Mouse (Mus musculus): ENCODE measurements around the gene Gab2. TPM values are rescaled to one million over a fixed set of nuclear protein-coding genes. Genes with fewer than 3 reads are reported as not detected.
A peak's percentile ranks its signal among the peaks of the same experiment; 100 is the strongest.

Gab2 gene
- polyA plus RNA-seq (2015; fragmentation: Nextera tagmentation; extraction: Ambion mirVana) = 5.4 and 6.0 TPM in 2 replicates

GRCm38 (mm10) chr7:97081242-97081958 lies at the start of gene Gab2:
Gene Gab2 (plus strand): TSS chr7:97081586.
- no peaks in the 10 kb centered on the region for H3K27me3 ChIP-seq (replicated peaks; ENCODE audit: control insufficient read depth, insufficient read depth, low read length)
- peak; percentile 84 for ATAC-seq
- H3K27ac ChIP-seq (ENCODE audit: low read length) = peak within 1 kb of the TSS; percentile 96
- H3K9me3 ChIP-seq (ENCODE audit: control insufficient read depth, low read length) = no peaks in the 10 kb centered on the region
- H3K4me1 ChIP-seq (ENCODE audit: control insufficient read depth, insufficient read depth, low read length) = peaks cover 20% of the 10 kb centered on the region
- under 1% methylated on average over 72 of the region's 83 CpGs for WGBS
- peak within 1 kb of the TSS; percentile 96 for H3K9ac ChIP-seq (ENCODE audit: low read depth, low read length)
- H3K36me3 ChIP-seq (ENCODE audit: control insufficient read depth, insufficient read depth, low read length) = no peaks in the 10 kb centered on the region
- H3K4me2 ChIP-seq (ENCODE audit: low read depth, low read length) = peak within 1 kb of the TSS; percentile 85
- peak within 1 kb of the TSS; percentile 86 for H3K4me3 ChIP-seq (ENCODE audit: low read length)

GRCm38 (mm10) chr7:97032412-97032811 lies 49.0 kb upstream of the Gab2 start:
- WGBS = 67% methylated on average over 2 of the region's 2 CpGs
- H3K9me3 ChIP-seq (ENCODE audit: control insufficient read depth, low read length) = no peaks in the 10 kb centered on the region
- no peaks in the 10 kb centered on the region; the same call in 1 of the 2 replicates for H3K36me3 ChIP-seq (ENCODE audit: control insufficient read depth, insufficient read depth, low read length)
- H3K27ac ChIP-seq (ENCODE audit: low read length) = no peak overlapping the region
- H3K4me2 ChIP-seq (ENCODE audit: low read depth, low read length) = no peak overlapping the region
- no peaks in the 10 kb centered on the region for H3K27me3 ChIP-seq (replicated peaks; ENCODE audit: control insufficient read depth, insufficient read depth, low read length)
- ATAC-seq = no peak
- no peak overlapping the region for H3K9ac ChIP-seq (ENCODE audit: low read depth, low read length)
- no peak overlapping the region for H3K4me3 ChIP-seq (ENCODE audit: low read length)
- H3K4me1 ChIP-seq (ENCODE audit: control insufficient read depth, insufficient read depth, low read length) = no peaks in the 10 kb centered on the region

- no peaks in the 10 kb centered on the region for H3K9me3 ChIP-seq (ENCODE audit: control insufficient read depth, low read length)
- H3K4me1 ChIP-seq (ENCODE audit: control insufficient read depth, insufficient read depth, low read length) = no peaks in the 10 kb centered on the region
- no peaks in the 10 kb centered on the region for H3K36me3 ChIP-seq (ENCODE audit: control insufficient read depth, insufficient read depth, low read length)
- no peak for ATAC-seq
- H3K4me3 ChIP-seq (ENCODE audit: low read length) = no peak overlapping the region
- H3K27me3 ChIP-seq (replicated peaks; ENCODE audit: control insufficient read depth, insufficient read depth, low read length) = no peaks in the 10 kb centered on the region
- H3K4me2 ChIP-seq (ENCODE audit: low read depth, low read length) = no peak overlapping the region
- WGBS = 74% methylated on average over 4 of the region's 4 CpGs
- H3K9ac ChIP-seq (ENCODE audit: low read depth, low read length) = no peak overlapping the region
- H3K27ac ChIP-seq (ENCODE audit: low read length) = no peak overlapping the region
Measured at GRCm38 (mm10) chr7:97039641-97040040, 41.7 kb upstream of the Gab2 start.

- Histone ChIP-seq H3K27ac (ENCODE audit: low read length) (no peak overlapping the region), H3K4me3 (ENCODE audit: low read length) (no peak overlapping the region), H3K4me2 (ENCODE audit: low read depth, low read length) (no peak overlapping the region), H3K36me3 (ENCODE audit: control insufficient read depth, insufficient read depth, low read length) (no peaks in the 10 kb centered on the region), H3K27me3 (replicated peaks; ENCODE audit: control insufficient read depth, insufficient read depth, low read length) (no peaks in the 10 kb centered on the region), H3K9me3 (ENCODE audit: control insufficient read depth, low read length) (no peaks in the 10 kb centered on the region), H3K9ac (ENCODE audit: low read depth, low read length) (no peak overlapping the region), H3K4me1 (ENCODE audit: control insufficient read depth, insufficient read depth, low read length) (no peaks in the 10 kb centered on the region)
- no peak for ATAC-seq
- 85% methylated on average over 6 of the region's 6 CpGs for WGBS
Measured at GRCm38 (mm10) chr7:97041868-97042449, 39.4 kb upstream of the Gab2 start.

DNA sequence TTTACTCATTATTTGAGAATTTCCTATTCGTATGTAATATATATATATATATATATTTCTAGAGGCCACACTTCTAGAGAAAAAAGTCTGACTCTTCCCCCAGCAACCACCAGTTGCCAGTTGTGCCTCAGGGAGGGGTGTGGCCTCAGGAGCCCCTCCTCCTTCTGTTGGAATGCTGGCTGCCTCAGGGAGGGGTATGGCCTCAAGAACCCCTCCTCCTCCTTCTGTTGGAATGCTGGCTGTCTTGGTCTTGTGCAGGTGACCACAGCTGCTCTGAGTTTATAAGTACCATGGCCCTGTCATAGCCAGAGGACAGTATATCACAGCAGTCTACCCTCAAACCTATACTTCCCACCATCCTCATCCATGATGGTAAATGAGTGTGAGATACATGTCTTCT lies 38.4 kb upstream of the Gab2 start:
- no peak for ATAC-seq
- H3K4me3 ChIP-seq (ENCODE audit: low read length) = no peak overlapping the region
- 84% methylated on average over 1 of the region's 1 CpGs for WGBS

GRCm38 (mm10) chr7:97060966-97061365 lies 20.4 kb upstream of the Gab2 start:
- H3K4me2 ChIP-seq (ENCODE audit: low read depth, low read length) = no peak overlapping the region
- no peak overlapping the region for H3K27ac ChIP-seq (ENCODE audit: low read length)
- no peak overlapping the region for H3K4me3 ChIP-seq (ENCODE audit: low read length)
- no peaks in the 10 kb centered on the region for H3K27me3 ChIP-seq (replicated peaks; ENCODE audit: control insufficient read depth, insufficient read depth, low read length)
- H3K36me3 ChIP-seq (ENCODE audit: control insufficient read depth, insufficient read depth, low read length) = no peaks in the 10 kb centered on the region; the same call in 1 of the 2 replicates
- WGBS = 92% methylated on average over 2 of the region's 2 CpGs
- no peaks in the 10 kb centered on the region for H3K4me1 ChIP-seq (ENCODE audit: control insufficient read depth, insufficient read depth, low read length)
- H3K9ac ChIP-seq (ENCODE audit: low read depth, low read length) = no peak overlapping the region
- no peaks in the 10 kb centered on the region for H3K9me3 ChIP-seq (ENCODE audit: control insufficient read depth, low read length)
- no peak for ATAC-seq

More for the DNA sequence above, 38.4 kb upstream of the Gab2 start:
- Histone ChIP-seq H3K27me3 (replicated peaks; ENCODE audit: control insufficient read depth, insufficient read depth, low read length) (no peaks in the 10 kb centered on the region), H3K4me1 (ENCODE audit: control insufficient read depth, insufficient read depth, low read length) (no peaks in the 10 kb centered on the region), H3K9me3 (ENCODE audit: control insufficient read depth, low read length) (no peaks in the 10 kb centered on the region), H3K9ac (ENCODE audit: low read depth, low read length) (no peak overlapping the region), H3K27ac (ENCODE audit: low read length) (no peak overlapping the region), H3K4me2 (ENCODE audit: low read depth, low read length) (no peak overlapping the region), H3K36me3 (ENCODE audit: control insufficient read depth, insufficient read depth, low read length) (no peaks in the 10 kb centered on the region)

GRCm38 (mm10) chr7:97071512-97071911 lies 9.9 kb upstream of the Gab2 start:
- no peaks in the 10 kb centered on the region for H3K36me3 ChIP-seq (ENCODE audit: control insufficient read depth, insufficient read depth, low read length)
- 63% methylated on average over 3 of the region's 3 CpGs for WGBS
- no peaks in the 10 kb centered on the region for H3K27me3 ChIP-seq (replicated peaks; ENCODE audit: control insufficient read depth, insufficient read depth, low read length)
- H3K27ac ChIP-seq (ENCODE audit: low read length) = no peak overlapping the region
- ATAC-seq = no peak
- H3K9ac ChIP-seq (ENCODE audit: low read depth, low read length) = no peak overlapping the region
- H3K4me1 ChIP-seq (ENCODE audit: control insufficient read depth, insufficient read depth, low read length) = no peaks in the 10 kb centered on the region
- H3K4me2 ChIP-seq (ENCODE audit: low read depth, low read length) = no peak overlapping the region
- H3K4me3 ChIP-seq (ENCODE audit: low read length) = no peak overlapping the region
- H3K9me3 ChIP-seq (ENCODE audit: control insufficient read depth, low read length) = no peaks in the 10 kb centered on the region

- no peaks in the 10 kb centered on the region for H3K9me3 ChIP-seq (ENCODE audit: control insufficient read depth, low read length)
- H3K27me3 ChIP-seq (replicated peaks; ENCODE audit: control insufficient read depth, insufficient read depth, low read length) = no peaks in the 10 kb centered on the region
- 80% methylated on average over 5 of the region's 5 CpGs for WGBS
- no peak for ATAC-seq
- no peaks in the 10 kb centered on the region for H3K36me3 ChIP-seq (ENCODE audit: control insufficient read depth, insufficient read depth, low read length)
- no peak overlapping the region for H3K4me3 ChIP-seq (ENCODE audit: low read length)
- no peak overlapping the region for H3K4me2 ChIP-seq (ENCODE audit: low read depth, low read length)
- H3K4me1 ChIP-seq (ENCODE audit: control insufficient read depth, insufficient read depth, low read length) = no peaks in the 10 kb centered on the region
- H3K27ac ChIP-seq (ENCODE audit: low read length) = no peak overlapping the region
- H3K9ac ChIP-seq (ENCODE audit: low read depth, low read length) = no peak overlapping the region
Measured at GRCm38 (mm10) chr7:97072061-97072460, 9.3 kb upstream of the Gab2 start.

DNA sequence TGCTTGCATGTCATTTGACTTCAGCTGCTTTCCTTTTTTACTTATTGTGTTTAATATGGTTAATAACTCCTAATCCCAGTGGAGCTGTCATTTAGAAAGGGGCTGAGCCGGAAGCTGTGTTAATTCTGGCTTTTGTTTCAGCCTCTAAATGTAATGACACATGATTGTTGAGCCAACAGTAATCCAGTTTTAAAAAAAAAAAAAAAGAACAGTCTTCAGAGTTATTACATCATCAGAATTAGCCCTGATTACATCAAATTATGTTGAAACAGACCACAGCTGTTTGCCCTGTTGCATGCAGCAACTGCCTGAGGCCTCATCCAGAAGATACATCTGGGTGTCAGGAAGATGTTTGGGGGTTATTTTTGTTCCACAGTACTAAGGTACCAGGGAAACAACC lies 6.4 kb upstream of the Gab2 start:
- no peak overlapping the region for H3K4me2 ChIP-seq (ENCODE audit: low read depth, low read length)
- 59% methylated on average over 1 of the region's 1 CpGs for WGBS

More for the DNA sequence above, 6.4 kb upstream of the Gab2 start:
- no peaks in the 10 kb centered on the region for H3K36me3 ChIP-seq (ENCODE audit: control insufficient read depth, insufficient read depth, low read length)
- H3K4me1 ChIP-seq (ENCODE audit: control insufficient read depth, insufficient read depth, low read length) = peaks cover 3% of the 10 kb centered on the region; the same call in 1 of the 2 replicates
- H3K9me3 ChIP-seq (ENCODE audit: control insufficient read depth, low read length) = no peaks in the 10 kb centered on the region
- no peak overlapping the region for H3K27ac ChIP-seq (ENCODE audit: low read length)
- no peak overlapping the region for H3K9ac ChIP-seq (ENCODE audit: low read depth, low read length)
- ATAC-seq = no peak
- no peaks in the 10 kb centered on the region for H3K27me3 ChIP-seq (replicated peaks; ENCODE audit: control insufficient read depth, insufficient read depth, low read length)
- H3K4me3 ChIP-seq (ENCODE audit: low read length) = no peak overlapping the region
